ENCODE assay signal across 28 mouse cellular contexts in genomic region chr9:115446681-115447080, GRCm38 (mm10).
DNase-seq lines count a peak whose midpoint lies in the region; ATAC-seq and TF ChIP-seq lines count a peak whose summit lies in the region.
"Had no signal": no experiment of that assay in that cellular context is flagged by ENCODE, and none has a peak within 500 bp of the region (broad histone marks: within the 10 kb centered on the region; RNA-seq: fewer than 3 reads in every experiment).

No protein-coding gene starts in this region.

- H3K4me3 ChIP-seq in testis, adult 2 months (ENCODE audit: control insufficient read depth, low read depth, low read length), result no peak overlapping the region
- no peak overlapping the region for H3K4me3 ChIP-seq in embryonic facial prominence, embryonic 10.5 days
- H3K4me3 ChIP-seq: embryonic facial prominence, embryonic 13.5 days; erythroblast, embryonic 14.5 days; forebrain, embryonic 12.5 days; forebrain, embryonic 15.5 days; heart, embryonic 12.5 days; heart, embryonic 15.5 days had no signal

- WGBS in embryonic facial prominence, embryonic 10.5 days, result 80% methylated on average over 11 of the region's 11 CpGs

- no peak for TF ChIP-seq POLR2A in testis, adult 2 months (IDR thresholded peaks at IDR 0.05; ENCODE audit: control insufficient read depth, low read depth, low read length)

- H3K27me3 ChIP-seq in testis, adult 2 months (ENCODE audit: control insufficient read depth, insufficient read depth, low read length), result no peaks in the 10 kb centered on the region
- H3K27me3 ChIP-seq in embryonic facial prominence, embryonic 10.5 days (replicated peaks; ENCODE audit: low read depth, poor library complexity, severe bottlenecking), result 0 out of 2 replicates have a peak, but pooled peaks cover 4% of the 10 kb centered on the region
- H3K27me3 ChIP-seq: embryonic facial prominence, embryonic 13.5 days; forebrain, embryonic 12.5 days; forebrain, embryonic 15.5 days; heart, embryonic 12.5 days; heart, embryonic 15.5 days had no signal

- no peak for DNase-seq in testis, postnatal 14 days (ENCODE audit: low spot score)
- DNase-seq in ZHBTc4 (ENCODE audit: low read depth, low spot score), result peak; percentile 44
- no peak for DNase-seq in embryonic facial prominence, embryonic 10.5 days (ENCODE audit: low spot score)
- no peak for DNase-seq in frontal cortex, postnatal 14 days (ENCODE audit: low spot score in 2 of 2)
- DNase-seq in layer of hippocampus, postnatal 14 days (ENCODE audit: low spot score in 2 of 2), result no peak
- no peak for DNase-seq in left cerebral cortex, adult 9 months (ENCODE audit: low spot score in 2 of 2)
- DNase-seq: adrenal gland, adult 8-10 months; adrenal gland, postnatal 25 days; cerebellum, adult 18-20 months; cerebellum, adult 9-10 months; cerebellum, postnatal 14 days; gastrocnemius, postnatal 10 days; heart, adult 18-20 months; heart, postnatal 10 days; heart, postnatal 36 days had no signal

- H3K27ac ChIP-seq in testis, adult 2 months (ENCODE audit: control insufficient read depth, insufficient read depth, low read depth, low read length), result 0 out of 2 replicates have a peak overlapping the region, but pooled peaks have one; percentile 10
- H3K27ac ChIP-seq in embryonic facial prominence, embryonic 10.5 days (replicated peaks), result peak overlapping the region; percentile 19; the same call in 1 of the 2 replicates
- H3K27ac ChIP-seq: embryonic facial prominence, embryonic 13.5 days; forebrain, embryonic 12.5 days; forebrain, embryonic 15.5 days; heart, embryonic 15.5 days; hindbrain, embryonic 14.5 days; hindbrain, postnatal 0 days had no signal

- no peaks in the 10 kb centered on the region for H3K9me3 ChIP-seq in embryonic facial prominence, embryonic 10.5 days
- H3K9me3 ChIP-seq: forebrain, embryonic 12.5 days; forebrain, embryonic 15.5 days; heart, embryonic 12.5 days; heart, embryonic 15.5 days had no signal

- TF ChIP-seq CTCF in testis, adult 2 months (IDR thresholded peaks at IDR 0.05; ENCODE audit: control insufficient read depth, insufficient read depth, insufficient replicate concordance, low read depth, low read length), result no peak

- 0 out of 2 replicates have a peak, but pooled peaks have one; percentile 37 for ATAC-seq in megakaryocyte progenitor cell, adult 5-6 weeks (replicated peaks; ENCODE audit: poor library complexity)
- ATAC-seq: activated CD4-positive, CD25-positive, alpha-beta regulatory T cell, adult 4 months; forebrain, embryonic 15.5 days; hindbrain, postnatal 0 days; inflammation-experienced regulatory T-cells, adult 6 months; intestine, embryonic 16.5 days had no signal

- no peaks in the 10 kb centered on the region for H3K36me3 ChIP-seq in testis, adult 2 months (ENCODE audit: control insufficient read depth, insufficient read depth, low read length)
- H3K36me3 ChIP-seq in embryonic facial prominence, embryonic 10.5 days (replicated peaks), result no peaks in the 10 kb centered on the region
- H3K36me3 ChIP-seq: embryonic facial prominence, embryonic 13.5 days; forebrain, embryonic 12.5 days; forebrain, embryonic 15.5 days; heart, embryonic 12.5 days; heart, embryonic 15.5 days had no signal

- H3K4me1 ChIP-seq in testis, adult 2 months (ENCODE audit: control insufficient read depth, insufficient read depth, low read length), result peaks cover 7% of the 10 kb centered on the region
- peaks cover 8% of the 10 kb centered on the region; the same call in 1 of the 2 replicates for H3K4me1 ChIP-seq in embryonic facial prominence, embryonic 10.5 days
- H3K4me1 ChIP-seq: embryonic facial prominence, embryonic 13.5 days; forebrain, embryonic 15.5 days; heart, embryonic 12.5 days; heart, embryonic 15.5 days had no signal
